Mouse (Mus musculus) adrenal gland, postnatal 10 days (tissue): Measurements from ENCODE around the gene Adamtsl3. TPM values are rescaled to one million over a fixed set of nuclear protein-coding genes. Genes with fewer than 3 reads are reported as not detected.

Source experiments
- DNase-seq: peaks from one replicate; pipeline ENCODE4 v3.0.0; 2021; ENCODE audit warnings: mixed read lengths
- long read RNA-seq, 2 experiments: library from polyadenylated mRNA; stranded (forward); transcript quantifications; one replicate each; pipeline ENCODE4 v2.0.0; 2021
- total RNA-seq, 2 experiments: library from RNA; stranded (reverse); gene quantifications; 2 replicates each; pipeline ENCODE4 v1.2.3; 2021

Gene Adamtsl3
- total RNA-seq: 1 to 10 TPM; 5.0 TPM
- long read RNA-seq, experiment 1, partial matches to known transcripts: 0 of 2 reads
- long read RNA-seq, experiment 1, other reads (novel, unspliced or antisense): 2 of 2 reads
- long read RNA-seq, experiment 2: 0 reads

- peak; percentile 76 for DNase-seq
Measured at GRCm38 (mm10) chr7:82335211-82336121, at the start of gene Adamtsl3. TSS of gene Adamtsl3 (plus strand) at chr7:82335694.

GRCm38 (mm10) chr7:82287242-82287641 is 48.3 kb upstream of the Adamtsl3 start:
- DNase-seq: no peak

- DNase-seq: no peak
Measured at GRCm38 (mm10) chr7:82293441-82293840, 42.1 kb upstream of the Adamtsl3 start.

- DNase-seq: no peak
Measured at GRCm38 (mm10) chr7:82294083-82294482, 41.4 kb upstream of the Adamtsl3 start.

- no peak for DNase-seq
Measured at GRCm38 (mm10) chr7:82294611-82295010, 40.9 kb upstream of the Adamtsl3 start.

- DNase-seq: no peak
Measured at GRCm38 (mm10) chr7:82308398-82308797, 27.1 kb upstream of the Adamtsl3 start.

GRCm38 (mm10) chr7:82318515-82318914 is 17.0 kb upstream of the Adamtsl3 start:
- no peak for DNase-seq

GRCm38 (mm10) chr7:82326616-82327015 is 8.9 kb upstream of the Adamtsl3 start:
- no peak for DNase-seq

GRCm38 (mm10) chr7:82327201-82327600 is 8.3 kb upstream of the Adamtsl3 start:
- DNase-seq: no peak

- DNase-seq: no peak
Measured at GRCm38 (mm10) chr7:82327881-82328280, 7.6 kb upstream of the Adamtsl3 start.

GRCm38 (mm10) chr7:82329831-82330230 is 5.7 kb upstream of the Adamtsl3 start:
- no peak for DNase-seq

GRCm38 (mm10) chr7:82330860-82331259 is 4.6 kb upstream of the Adamtsl3 start:
- DNase-seq: no peak

- no peak for DNase-seq
Measured at GRCm38 (mm10) chr7:82334000-82334399, 1.5 kb upstream of the Adamtsl3 start.

GRCm38 (mm10) chr7:82336132-82336531 is 638 bp downstream of the Adamtsl3 start:
- DNase-seq: peak; percentile 48

GRCm38 (mm10) chr7:82338121-82338520 is 2.6 kb downstream of the Adamtsl3 start:
- DNase-seq: no peak

GRCm38 (mm10) chr7:82338532-82338931 is 3.0 kb downstream of the Adamtsl3 start:
- no peak for DNase-seq

GRCm38 (mm10) chr7:82339214-82339613 is 3.7 kb downstream of the Adamtsl3 start:
- DNase-seq: no peak

- DNase-seq: peak; percentile 28
Measured at GRCm38 (mm10) chr7:82341476-82341875, 6.0 kb downstream of the Adamtsl3 start.

GRCm38 (mm10) chr7:82346706-82347105 is 11.2 kb downstream of the Adamtsl3 start:
- no peak for DNase-seq

- DNase-seq: no peak
Measured at GRCm38 (mm10) chr7:82349796-82350195, 14.3 kb downstream of the Adamtsl3 start.

- no peak for DNase-seq
Measured at GRCm38 (mm10) chr7:82350421-82350820, 14.9 kb downstream of the Adamtsl3 start.

GRCm38 (mm10) chr7:82359146-82359545 is 23.7 kb downstream of the Adamtsl3 start:
- DNase-seq: no peak

- no peak for DNase-seq
Measured at GRCm38 (mm10) chr7:82359674-82360073, 24.2 kb downstream of the Adamtsl3 start.

- no peak for DNase-seq
Measured at GRCm38 (mm10) chr7:82360186-82360585, 24.7 kb downstream of the Adamtsl3 start.
